Mouse (Mus musculus) midbrain, postnatal 0 days (tissue): Measurements from ENCODE around the gene Pced1b. TPM values are rescaled to one million over a fixed set of nuclear protein-coding genes. Genes with fewer than 3 reads are reported as not detected.

Experiments
- ATAC-seq: fragments of 200-750 bp; cut with Nextera tagmentation; 2 replicates; pipeline ENCODE4 v1.8.0; 2017; ENCODE audit warnings: moderate number of reproducible peaks, mild to moderate bottlenecking, moderate TSS enrichment, moderate library complexity; ENCODE audit not compliant: low FRiP score
- DNase-seq: peaks from one replicate; pipeline ENCODE4 v3.0.0-alpha.2; 2015; ENCODE audit warnings: low spot score
- H3K27ac ChIP-seq: fragments of 300-500 bp; sonication (generic); 2 replicates; pipeline ENCODE4 v1.5.1; 2014; ENCODE audit warnings: low read depth, mild to moderate bottlenecking, low read length, mixed read lengths
- H3K27me3 ChIP-seq: fragments of 300-500 bp; sonication (generic); 2 replicates; pipeline ENCODE4 v1.6.1; 2014; ENCODE audit warnings: low read length, control low read depth, mixed read lengths; ENCODE audit not compliant: insufficient read depth
- H3K36me3 ChIP-seq: fragments of 300-500 bp; sonication (generic); 2 replicates; pipeline ENCODE4 v1.6.1; 2014; ENCODE audit warnings: low read length, control low read depth, mixed read lengths; ENCODE audit not compliant: insufficient read depth
- H3K4me1 ChIP-seq: fragments of 300-500 bp; sonication (generic); 2 replicates; pipeline ENCODE4 v1.6.1; 2014; ENCODE audit warnings: mild to moderate bottlenecking, control low read depth, antibody characterized with exemption, low read length, mixed read lengths; ENCODE audit not compliant: insufficient read depth
- H3K4me2 ChIP-seq: fragments of 300-500 bp; sonication (generic); 2 replicates; pipeline ENCODE4 v1.6.1; 2014; ENCODE audit warnings: low read depth, mild to moderate bottlenecking, low read length, mixed read lengths; ENCODE audit not compliant: poor library complexity, severe bottlenecking
- H3K4me3 ChIP-seq: fragments of 300-500 bp; sonication (generic); 2 replicates; pipeline ENCODE4 v1.5.1; 2014; ENCODE audit warnings: low read depth, mild to moderate bottlenecking, low read length, moderate library complexity
- H3K9ac ChIP-seq: fragments of 300-500 bp; sonication (generic); replicated peaks from 2 replicates; pipeline ENCODE4 v1.6.1; 2014; ENCODE audit warnings: mild to moderate bottlenecking, low read length, moderate library complexity, mixed read lengths; ENCODE audit not compliant: poor library complexity, severe bottlenecking
- H3K9me3 ChIP-seq: fragments of 300-500 bp; sonication (generic); 2 replicates; pipeline ENCODE4 v1.6.1; 2016; ENCODE audit warnings: low read length, control low read depth
- CTCF ChIP-seq: IDR thresholded peaks from 2 replicates; pipeline ENCODE4 v1.5.1; 2016; ENCODE audit warnings: antibody characterized with exemption, mild to moderate bottlenecking
- WGBS: fragments of 180-500 bp; shearing (Covaris S2); extraction: QIAGEN DNeasy Blood & Tissue Kit; methylation state at CpG from one replicate; pipeline ENCODE4 v1.1.7; 2014; 5-methylcytosine and 5-hydroxymethylcytosine counted together
- polyA plus RNA-seq: library from polyadenylated mRNA; unstranded; fragments of >200 nt; fragmentation: Nextera tagmentation; extraction: Ambion mirVana; gene quantifications from 2 replicates; pipeline ENCODE4 v1.2.1, GENCODE M21; 2015
- total RNA-seq: library from RNA; depleted of rRNA; stranded (reverse); fragments of >200 nt; gene quantifications from 2 replicates; pipeline ENCODE4 v1.2.3, GENCODE M21; 2014

The Pced1b gene
- total and polyA plus RNA-seq, 2 experiments from 2014 or later, result 7.0 to 10.4 TPM

GRCm38 (mm10) chr15:97348566-97349315, 101.8 kb downstream of the Pced1b start:
- no peak overlapping the region for H3K9ac ChIP-seq
- H3K4me1 ChIP-seq, result no peaks in the 10 kb centered on the region
- H3K27me3 ChIP-seq, result no peaks in the 10 kb centered on the region
- no peak overlapping the region for H3K27ac ChIP-seq
- no peak overlapping the region for H3K4me3 ChIP-seq
- DNase-seq (no peak), ATAC-seq (no peak)
- WGBS, result 89% methylated on average over 24 of the region's 24 CpGs
- H3K36me3 ChIP-seq, result no peaks in the 10 kb centered on the region
- H3K4me2 ChIP-seq, result no peak overlapping the region
- no peak for TF ChIP-seq CTCF
- H3K9me3 ChIP-seq, result no peaks in the 10 kb centered on the region

DNA sequence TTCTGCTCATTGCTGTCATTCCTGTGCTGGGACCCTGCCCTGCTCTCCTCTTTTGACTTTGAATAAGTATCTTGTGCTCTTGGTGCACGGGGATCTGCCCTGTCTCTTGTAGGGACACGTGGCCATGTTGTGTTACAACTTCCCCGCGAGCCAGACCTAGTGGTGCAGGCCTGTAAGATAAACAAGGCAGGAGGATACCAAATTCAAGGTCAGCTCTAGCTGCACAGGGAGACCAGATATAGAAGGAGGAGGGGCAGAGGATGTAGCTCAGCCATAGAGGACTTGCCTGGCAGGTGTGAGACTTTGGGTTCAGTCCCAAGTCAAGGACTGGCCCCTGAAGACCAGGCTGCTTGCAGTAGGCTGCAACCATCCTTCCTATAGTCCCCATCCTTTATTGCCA, 103.6 kb downstream of the Pced1b start:
- 81% methylated on average over 4 of the region's 4 CpGs for WGBS
- Histone ChIP-seq H3K4me1 (no peaks in the 10 kb centered on the region), H3K4me2 (no peak overlapping the region), H3K9me3 (no peaks in the 10 kb centered on the region), H3K27me3 (no peaks in the 10 kb centered on the region), H3K4me3 (no peak overlapping the region), H3K9ac (no peak overlapping the region), H3K36me3 (no peaks in the 10 kb centered on the region), H3K27ac (0 out of 2 replicates have a peak overlapping the region, but pooled peaks have one; percentile 7)
- no peak for TF ChIP-seq CTCF
- DNase-seq (no peak), ATAC-seq (no peak)

GRCm38 (mm10) chr15:97351016-97351415, 104.1 kb downstream of the Pced1b start:
- TF ChIP-seq CTCF, result no peak
- peak; percentile 39 for DNase-seq
- no peaks in the 10 kb centered on the region for H3K4me1 ChIP-seq
- no peaks in the 10 kb centered on the region for H3K27me3 ChIP-seq
- H3K9ac ChIP-seq, result no peak overlapping the region
- no peak overlapping the region for H3K4me3 ChIP-seq
- H3K27ac ChIP-seq, result 0 out of 2 replicates have a peak overlapping the region, but pooled peaks have one; percentile 4
- no peak overlapping the region for H3K4me2 ChIP-seq
- H3K36me3 ChIP-seq, result no peaks in the 10 kb centered on the region
- no peak for ATAC-seq
- H3K9me3 ChIP-seq, result no peaks in the 10 kb centered on the region
- 48% methylated on average over 8 of the region's 8 CpGs for WGBS

DNA sequence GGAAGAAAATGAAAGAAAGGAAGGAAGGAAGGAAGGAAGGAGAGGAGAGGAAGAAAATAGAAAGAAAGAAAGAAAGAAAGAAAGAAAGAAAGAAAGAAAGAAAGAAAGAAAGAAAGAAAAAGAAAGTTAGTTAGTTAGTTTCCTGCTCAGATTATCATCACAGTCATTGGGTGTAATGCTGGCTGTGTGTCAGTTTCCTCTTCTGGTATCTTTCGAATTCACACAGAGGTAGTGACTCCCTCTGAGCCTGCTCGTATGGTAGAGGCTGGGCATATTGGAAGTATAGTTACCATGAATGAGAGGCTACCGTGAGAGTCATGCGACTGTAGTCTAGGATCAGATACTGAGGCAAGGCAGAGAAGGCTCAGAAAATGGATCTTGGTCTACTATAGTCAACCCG, 104.8 kb downstream of the Pced1b start:
- ATAC-seq (no peak), DNase-seq (no peak)
- H3K9me3 ChIP-seq, result no peaks in the 10 kb centered on the region
- H3K27me3 ChIP-seq, result no peaks in the 10 kb centered on the region
- no peak for TF ChIP-seq CTCF
- no peak overlapping the region for H3K27ac ChIP-seq
- 95% methylated on average over 5 of the region's 5 CpGs for WGBS
- no peak overlapping the region for H3K9ac ChIP-seq
- H3K4me2 ChIP-seq, result no peak overlapping the region
- no peaks in the 10 kb centered on the region for H3K36me3 ChIP-seq
- H3K4me1 ChIP-seq, result no peaks in the 10 kb centered on the region
- H3K4me3 ChIP-seq, result no peak overlapping the region

GRCm38 (mm10) chr15:97355676-97356303, 108.9 kb downstream of the Pced1b start:
- H3K27ac ChIP-seq, result no peak overlapping the region
- ATAC-seq, result no peak
- H3K4me1 ChIP-seq, result peaks cover 3% of the 10 kb centered on the region; the same call in 1 of the 2 replicates
- H3K4me2 ChIP-seq, result no peak overlapping the region
- 82% methylated on average over 9 of the region's 9 CpGs for WGBS
- no peaks in the 10 kb centered on the region for H3K27me3 ChIP-seq
- DNase-seq, result no peak
- no peaks in the 10 kb centered on the region for H3K36me3 ChIP-seq
- no peak for TF ChIP-seq CTCF
- no peak overlapping the region for H3K4me3 ChIP-seq
- no peaks in the 10 kb centered on the region for H3K9me3 ChIP-seq
- no peak overlapping the region for H3K9ac ChIP-seq

DNA sequence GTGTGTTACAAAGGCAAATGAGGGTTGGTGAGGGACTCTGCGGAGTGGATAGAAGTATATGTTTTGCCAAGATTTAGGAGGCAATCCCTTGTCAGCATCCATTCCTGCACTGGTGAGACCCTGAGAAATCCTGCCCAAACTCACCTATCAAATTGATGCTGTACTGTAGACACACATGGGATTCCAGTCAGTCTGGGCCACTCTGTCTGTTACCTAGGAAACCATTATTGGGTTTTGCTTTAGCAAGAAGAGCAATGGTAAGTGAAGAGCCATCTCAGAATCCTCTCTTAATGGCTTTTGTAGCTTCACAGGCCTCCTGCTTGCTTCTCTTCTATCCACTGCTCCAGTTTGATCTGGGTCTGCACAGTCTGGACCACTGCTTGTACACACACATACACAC, 110.1 kb downstream of the Pced1b start:
- Histone ChIP-seq H3K27ac (0 out of 2 replicates have a peak overlapping the region, but pooled peaks have one; percentile 20), H3K27me3 (no peaks in the 10 kb centered on the region), H3K36me3 (no peaks in the 10 kb centered on the region), H3K9ac (no peak overlapping the region), H3K4me3 (no peak overlapping the region), H3K4me1 (peaks cover 3% of the 10 kb centered on the region; the same call in 1 of the 2 replicates), H3K9me3 (no peaks in the 10 kb centered on the region), H3K4me2 (no peak overlapping the region)
- 92% methylated on average over 1 of the region's 1 CpGs for WGBS
- ATAC-seq (no peak), DNase-seq (no peak)
- no peak for TF ChIP-seq CTCF
